ENCODE assay signal across 15 mouse cellular contexts in the genomic region with DNA sequence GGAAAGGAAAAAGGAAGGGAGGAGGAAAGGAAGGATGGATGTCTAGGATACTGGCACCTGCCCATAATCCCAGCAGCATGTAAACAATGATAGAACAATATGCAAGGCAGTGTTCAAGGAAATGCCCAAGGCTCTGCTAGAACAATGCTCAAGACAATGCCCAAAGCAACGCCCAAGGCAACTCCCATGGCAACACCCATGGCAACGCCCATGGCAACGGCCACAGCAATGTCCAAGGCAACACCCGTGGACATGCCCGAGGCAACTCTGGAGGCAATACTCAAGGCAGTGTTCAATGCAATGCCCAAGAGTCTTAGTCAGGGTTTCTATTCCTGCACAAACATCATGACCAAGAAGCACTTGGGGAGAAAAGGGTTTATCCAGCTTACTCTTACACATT.
"Had no signal": no experiment of that assay in that cellular context is flagged by ENCODE, and none has a peak within 500 bp of the region (broad histone marks: within the 10 kb centered on the region; RNA-seq: fewer than 3 reads in every experiment).

No protein-coding gene starts in this region.

- H3K4me2 ChIP-seq: limb, embryonic 12.5 days; liver, embryonic 13.5 days; midbrain, embryonic 12.5 days had no signal

- H3K27ac ChIP-seq: kidney, postnatal 0 days; layer of hippocampus, adult 2 months; limb, embryonic 12.5 days; liver, embryonic 13.5 days; macrophage; midbrain, embryonic 12.5 days had no signal

- H3K4me3 ChIP-seq: layer of hippocampus, adult 2 months; limb, embryonic 12.5 days; liver, embryonic 13.5 days; megakaryocyte, embryonic 14.5 days; midbrain, embryonic 12.5 days had no signal

- H3K36me3 ChIP-seq: limb, embryonic 12.5 days; liver, embryonic 13.5 days; midbrain, embryonic 12.5 days had no signal

- H3K9me3 ChIP-seq: limb, embryonic 12.5 days; liver, embryonic 13.5 days; megakaryocyte, embryonic 14.5 days had no signal

- ATAC-seq: liver, postnatal 0 days; midbrain, embryonic 16.5 days had no signal

- H3K27me3 ChIP-seq: limb, embryonic 12.5 days; liver, embryonic 13.5 days; midbrain, embryonic 12.5 days had no signal

- H3K9ac ChIP-seq: limb, embryonic 12.5 days; liver, embryonic 13.5 days; liver, postnatal 0 days; midbrain, embryonic 12.5 days had no signal

- H3K4me1 ChIP-seq: midbrain, embryonic 12.5 days had no signal

- DNase-seq: kidney, adult 8-10 months; kidney, postnatal 4 days; liver; liver, embryonic 13.5 days; liver, postnatal 0 days; right cerebral cortex, adult 18-20 months; thymus, adult 18-20 months; thymus, postnatal 14 days had no signal
